Mouse (Mus musculus) heart, embryonic 12.5 days (tissue): ENCODE measurements at regions not wholly inside any gene's neighbourhood (a gene's known extent, or its start where the extent isn't known, plus 50 kb on each side); places are given as distances from the start of the nearest gene placed in this dataset.

Experiments
- ATAC-seq: fragments of 200-750 bp; cut with Nextera tagmentation; 2 replicates; pipeline ENCODE4 v1.8.0; 2017; ENCODE audit warnings: moderate TSS enrichment, moderate library complexity; ENCODE audit not compliant: insufficient number of reproducible peaks, low FRiP score
- H3K27ac ChIP-seq: fragments of 300-500 bp; sonication (generic); 2 replicates; pipeline ENCODE4 v1.5.1; 2016; ENCODE audit warnings: mild to moderate bottlenecking, moderate library complexity; ENCODE audit not compliant: poor library complexity, severe bottlenecking
- H3K27me3 ChIP-seq: fragments of 300-500 bp; sonication (generic); replicated peaks from 2 replicates; pipeline ENCODE4 v1.6.1; 2016; ENCODE audit warnings: mild to moderate bottlenecking, moderate library complexity
- H3K36me3 ChIP-seq: fragments of 300-500 bp; sonication (generic); 2 replicates; pipeline ENCODE4 v1.6.1; 2016; ENCODE audit warnings: mild to moderate bottlenecking, moderate library complexity
- H3K4me1 ChIP-seq: fragments of 300-500 bp; sonication (generic); replicated peaks from 2 replicates; pipeline ENCODE4 v1.6.1; 2016; ENCODE audit warnings: mild to moderate bottlenecking
- H3K4me2 ChIP-seq: fragments of 300-500 bp; sonication (generic); 2 replicates; pipeline ENCODE4 v1.6.1; 2016; ENCODE audit warnings: mild to moderate bottlenecking, moderate library complexity
- H3K4me3 ChIP-seq: fragments of 300-500 bp; sonication (generic); 2 replicates; pipeline ENCODE4 v1.5.1; 2016; ENCODE audit warnings: mild to moderate bottlenecking
- H3K9ac ChIP-seq: fragments of 300-500 bp; sonication (generic); 2 replicates; pipeline ENCODE4 v1.6.1; 2016; ENCODE audit warnings: mild to moderate bottlenecking, moderate library complexity
- H3K9me3 ChIP-seq: fragments of 300-500 bp; sonication (generic); replicated peaks from 2 replicates; pipeline ENCODE4 v1.6.1; 2016; ENCODE audit warnings: mild to moderate bottlenecking, moderate library complexity
- WGBS: fragments of 180-500 bp; shearing (Covaris S2); methylation state at CpG from one replicate; pipeline ENCODE4 v1.1.7; 2016; 5-methylcytosine and 5-hydroxymethylcytosine counted together

GRCm38 (mm10) chr8:126806181-126806560, 139.5 kb downstream of the Tomm20 start:
- H3K36me3 ChIP-seq, result no peaks in the 10 kb centered on the region
- H3K9me3 ChIP-seq, result no peaks in the 10 kb centered on the region
- H3K4me3 ChIP-seq, result no peak overlapping the region
- H3K4me1 ChIP-seq, result peaks cover 36% of the 10 kb centered on the region
- WGBS, result 69% methylated on average over 3 of the region's 3 CpGs
- no peak for ATAC-seq
- no peak overlapping the region for H3K4me2 ChIP-seq
- H3K27ac ChIP-seq, result peak overlapping the region; percentile 81
- no peak overlapping the region for H3K9ac ChIP-seq
- no peaks in the 10 kb centered on the region for H3K27me3 ChIP-seq

GRCm38 (mm10) chr8:126805365-126806180, 140.1 kb downstream of the Tomm20 start:
- H3K4me2 ChIP-seq, result no peak overlapping the region
- ATAC-seq, result peak; percentile 86
- no peak overlapping the region for H3K9ac ChIP-seq
- WGBS, result 40% methylated on average over 13 of the region's 13 CpGs
- no peak overlapping the region for H3K4me3 ChIP-seq
- peak overlapping the region; percentile 81 for H3K27ac ChIP-seq
- H3K36me3 ChIP-seq, result no peaks in the 10 kb centered on the region
- no peaks in the 10 kb centered on the region for H3K27me3 ChIP-seq
- H3K9me3 ChIP-seq, result no peaks in the 10 kb centered on the region
- H3K4me1 ChIP-seq, result peaks cover 36% of the 10 kb centered on the region

- H3K36me3 ChIP-seq, result no peaks in the 10 kb centered on the region
- H3K9me3 ChIP-seq, result no peaks in the 10 kb centered on the region
- H3K4me3 ChIP-seq, result no peak overlapping the region
- no peak for ATAC-seq
- H3K9ac ChIP-seq, result no peak overlapping the region
- no peak overlapping the region for H3K4me2 ChIP-seq
- WGBS, result 62% methylated on average over 7 of the region's 7 CpGs
- no peak overlapping the region for H3K27ac ChIP-seq
- H3K4me1 ChIP-seq, result peaks cover 36% of the 10 kb centered on the region
- H3K27me3 ChIP-seq, result no peaks in the 10 kb centered on the region
Measured at GRCm38 (mm10) chr8:126804115-126804514, 141.5 kb downstream of the Tomm20 start.

- no peak for ATAC-seq
- no peaks in the 10 kb centered on the region for H3K9me3 ChIP-seq
- H3K4me1 ChIP-seq, result peaks cover 33% of the 10 kb centered on the region
Measured at GRCm38 (mm10) chr8:126802641-126803040, 143.0 kb downstream of the Tomm20 start.

GRCm38 (mm10) chr8:126800976-126801375, 144.7 kb downstream of the Tomm20 start:
- H3K36me3 ChIP-seq, result no peaks in the 10 kb centered on the region
- no peak for ATAC-seq
- WGBS, result 49% methylated on average over 6 of the region's 6 CpGs
- no peak overlapping the region for H3K9ac ChIP-seq
- no peak overlapping the region for H3K4me2 ChIP-seq
- H3K4me1 ChIP-seq, result peaks cover 17% of the 10 kb centered on the region
- no peak overlapping the region for H3K27ac ChIP-seq
- no peaks in the 10 kb centered on the region for H3K9me3 ChIP-seq
- no peaks in the 10 kb centered on the region for H3K27me3 ChIP-seq
- H3K4me3 ChIP-seq, result no peak overlapping the region

More at GRCm38 (mm10) chr8:126802641-126803040, 143.0 kb downstream of the Tomm20 start:
- 74% methylated on average over 4 of the region's 4 CpGs for WGBS
- H3K9ac ChIP-seq, result no peak overlapping the region
- H3K27ac ChIP-seq, result no peak overlapping the region
- H3K27me3 ChIP-seq, result no peaks in the 10 kb centered on the region
- H3K4me3 ChIP-seq, result no peak overlapping the region
- H3K36me3 ChIP-seq, result no peaks in the 10 kb centered on the region
- no peak overlapping the region for H3K4me2 ChIP-seq

- no peaks in the 10 kb centered on the region for H3K36me3 ChIP-seq
- WGBS, result 73% methylated on average over 9 of the region's 9 CpGs
- no peak for ATAC-seq
- H3K4me3 ChIP-seq, result no peak overlapping the region
- H3K4me2 ChIP-seq, result no peak overlapping the region
- H3K27ac ChIP-seq, result no peak overlapping the region
- H3K9me3 ChIP-seq, result no peaks in the 10 kb centered on the region
- H3K4me1 ChIP-seq, result no peaks in the 10 kb centered on the region
- no peaks in the 10 kb centered on the region for H3K27me3 ChIP-seq
- no peak overlapping the region for H3K9ac ChIP-seq
Measured at GRCm38 (mm10) chr8:126797571-126798334, 147.9 kb downstream of the Tomm20 start.

GRCm38 (mm10) chr8:126793657-126794056, 152.0 kb downstream of the Tomm20 start:
- Histone ChIP-seq H3K4me1 (peaks cover 6% of the 10 kb centered on the region; the same call in 1 of the 2 replicates), H3K27me3 (no peaks in the 10 kb centered on the region), H3K4me3 (no peak overlapping the region), H3K27ac (no peak overlapping the region), H3K4me2 (no peak overlapping the region), H3K9me3 (no peaks in the 10 kb centered on the region), H3K36me3 (no peaks in the 10 kb centered on the region), H3K9ac (no peak overlapping the region)
- 77% methylated on average over 3 of the region's 3 CpGs for WGBS
- ATAC-seq, result no peak

GRCm38 (mm10) chr8:126791069-126791468, 154.6 kb downstream of the Tomm20 start:
- no peak overlapping the region for H3K27ac ChIP-seq
- 81% methylated on average over 4 of the region's 4 CpGs for WGBS

GRCm38 (mm10) chr8:126790214-126790613, 155.4 kb downstream of the Tomm20 start:
- Histone ChIP-seq H3K4me1 (peaks cover 17% of the 10 kb centered on the region), H3K9me3 (peaks cover 8% of the 10 kb centered on the region), H3K27ac (no peak overlapping the region), H3K4me3 (no peak overlapping the region), H3K27me3 (no peaks in the 10 kb centered on the region), H3K4me2 (no peak overlapping the region), H3K9ac (no peak overlapping the region), H3K36me3 (no peaks in the 10 kb centered on the region)
- ATAC-seq, result no peak
- 88% methylated on average over 9 of the region's 9 CpGs for WGBS

More at GRCm38 (mm10) chr8:126791069-126791468, 154.6 kb downstream of the Tomm20 start:
- H3K36me3 ChIP-seq, result no peaks in the 10 kb centered on the region
- H3K9me3 ChIP-seq, result peaks cover 2% of the 10 kb centered on the region
- no peak overlapping the region for H3K4me2 ChIP-seq
- no peaks in the 10 kb centered on the region for H3K27me3 ChIP-seq
- no peak overlapping the region for H3K4me3 ChIP-seq
- H3K9ac ChIP-seq, result no peak overlapping the region
- no peak for ATAC-seq
- peaks cover 17% of the 10 kb centered on the region for H3K4me1 ChIP-seq

- Histone ChIP-seq H3K9ac (no peak overlapping the region), H3K4me3 (no peak overlapping the region), H3K27me3 (no peaks in the 10 kb centered on the region), H3K4me1 (peaks cover 17% of the 10 kb centered on the region), H3K9me3 (peaks cover 8% of the 10 kb centered on the region), H3K27ac (peak overlapping the region; percentile 44), H3K36me3 (no peaks in the 10 kb centered on the region), H3K4me2 (no peak overlapping the region)
- ATAC-seq, result no peak
- WGBS, result 53% methylated on average over 4 of the region's 4 CpGs
Measured at GRCm38 (mm10) chr8:126789076-126789475, 156.6 kb downstream of the Tomm20 start.

GRCm38 (mm10) chr8:126788669-126789068, 157.0 kb downstream of the Tomm20 start:
- WGBS, result 37% methylated on average over 4 of the region's 4 CpGs
- no peak for ATAC-seq
- H3K36me3 ChIP-seq, result no peaks in the 10 kb centered on the region
- H3K4me1 ChIP-seq, result peaks cover 17% of the 10 kb centered on the region
- H3K9me3 ChIP-seq, result peaks cover 8% of the 10 kb centered on the region
- no peak overlapping the region for H3K4me3 ChIP-seq
- no peaks in the 10 kb centered on the region for H3K27me3 ChIP-seq
- no peak overlapping the region for H3K9ac ChIP-seq
- H3K4me2 ChIP-seq, result no peak overlapping the region
- peak overlapping the region; percentile 44 for H3K27ac ChIP-seq
